Mouse (Mus musculus) thymus, adult 18-20 months (tissue): Measurements from ENCODE around the gene Atp2c1.
A peak's percentile ranks its signal among the peaks of the same experiment; 100 is the strongest.

Experiments
- DNase-seq, 2 experiments: peaks; one replicate each; pipeline ENCODE4 v3.0.0; 2022; ENCODE audit warnings: mixed read lengths in 2 of 2

Atp2c1 gene

GRCm38 (mm10) chr9:105527219-105527618 lies at the start of gene Atp2c1:
Gene Atp2c1, minus strand, starts transcription at chr9:105527319.
- no peak for DNase-seq

- no peak for DNase-seq
Observed at GRCm38 (mm10) chr9:105557452-105557851, 30.3 kb upstream of the Atp2c1 start.

- no peak for DNase-seq
Observed at GRCm38 (mm10) chr9:105556141-105556735, 29.1 kb upstream of the Atp2c1 start.

DNA sequence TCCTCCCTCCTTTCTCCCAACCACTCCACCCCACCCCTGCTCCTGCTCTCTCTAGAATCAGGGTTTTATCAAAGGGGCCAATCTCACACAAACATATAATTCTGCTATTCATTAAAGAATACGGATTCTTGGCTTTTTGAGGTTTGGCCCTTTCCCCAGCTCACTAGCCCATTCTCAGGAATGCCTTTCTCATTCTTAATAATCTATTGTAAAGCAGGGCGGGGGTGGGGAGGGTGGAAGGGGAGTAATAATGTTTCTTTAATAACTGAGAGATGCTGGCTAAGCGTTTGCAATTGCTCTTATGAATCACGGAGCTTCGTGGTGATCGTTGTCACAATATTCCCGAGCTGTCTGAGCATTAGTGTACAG lies 27.3 kb upstream of the Atp2c1 start:
- no peak for DNase-seq

GRCm38 (mm10) chr9:105553629-105554438 lies 26.7 kb upstream of the Atp2c1 start:
- no peak for DNase-seq

DNA sequence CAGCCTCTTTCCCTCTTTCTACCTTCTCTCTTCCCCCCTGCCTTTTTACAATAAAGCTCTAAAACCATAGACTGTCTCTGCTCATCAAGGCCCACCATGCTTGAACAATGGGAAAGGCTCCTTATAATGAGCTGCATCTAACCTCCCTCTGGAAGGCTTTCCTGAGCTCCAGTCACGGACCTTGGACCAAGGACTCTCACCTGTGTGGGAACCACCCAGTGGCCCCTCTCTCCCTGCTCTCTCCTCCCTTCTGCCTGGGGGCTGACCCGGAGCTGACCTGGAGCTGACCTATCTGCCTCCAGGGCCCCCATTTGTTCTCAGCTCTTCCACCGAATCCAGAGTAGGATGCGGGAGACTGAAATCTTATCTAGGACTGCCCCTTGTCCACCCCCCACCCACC lies 24.3 kb upstream of the Atp2c1 start:
- no peak for DNase-seq

DNA sequence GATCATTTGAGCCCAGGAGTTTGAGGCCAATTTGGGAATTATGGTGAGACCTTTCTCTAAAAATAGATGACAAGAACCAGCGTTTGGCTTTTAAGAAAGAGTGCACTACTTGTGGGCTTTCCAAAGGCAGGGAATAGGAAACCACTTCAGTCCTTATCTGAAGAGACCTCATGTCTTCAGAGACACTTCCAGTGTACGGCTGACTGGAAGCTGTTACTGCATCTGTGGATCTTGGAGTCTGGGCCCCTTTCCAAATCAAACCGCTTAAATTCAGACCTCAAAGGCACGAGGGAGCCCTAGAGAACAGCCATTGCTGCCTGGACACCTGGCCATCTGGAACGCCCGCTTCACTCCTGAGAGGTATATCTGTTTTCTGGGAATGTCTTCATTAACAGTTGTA lies 22.0 kb upstream of the Atp2c1 start:
- no peak for DNase-seq

DNA sequence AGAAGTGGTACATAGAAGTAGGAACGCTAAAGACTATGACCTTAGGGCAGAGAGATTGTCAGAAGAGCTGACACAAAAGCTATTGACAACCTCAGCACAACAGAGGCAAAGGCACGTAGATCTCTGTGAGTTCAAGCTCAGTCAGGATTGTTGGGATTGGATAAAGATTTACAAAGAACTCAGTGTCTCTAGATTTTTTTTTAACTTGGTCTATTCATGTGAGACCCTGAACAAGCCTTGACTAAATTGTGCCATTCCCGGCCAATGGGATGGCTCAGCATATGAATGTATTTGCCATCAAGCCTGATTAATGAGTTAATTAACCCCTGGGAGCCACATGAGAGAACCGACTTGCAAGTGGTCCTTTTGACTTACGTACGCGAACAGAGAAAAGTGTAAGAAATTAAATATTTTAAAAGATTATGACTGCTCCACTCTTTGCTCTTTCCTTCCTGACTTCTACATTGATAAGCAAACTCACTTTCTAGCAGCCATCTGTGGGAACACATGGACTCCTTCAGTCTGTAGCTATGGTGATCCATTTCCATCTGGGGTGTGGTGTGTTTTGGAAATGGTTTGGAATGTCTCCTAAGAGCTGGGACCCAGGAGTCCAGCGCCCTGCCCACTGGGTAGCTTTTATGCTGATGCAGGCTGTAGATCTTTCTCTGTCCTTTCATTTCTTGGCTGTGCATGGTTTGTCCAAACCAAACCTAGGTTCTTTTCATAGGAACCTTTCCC lies 17.1 kb upstream of the Atp2c1 start:
- no peak for DNase-seq

DNA sequence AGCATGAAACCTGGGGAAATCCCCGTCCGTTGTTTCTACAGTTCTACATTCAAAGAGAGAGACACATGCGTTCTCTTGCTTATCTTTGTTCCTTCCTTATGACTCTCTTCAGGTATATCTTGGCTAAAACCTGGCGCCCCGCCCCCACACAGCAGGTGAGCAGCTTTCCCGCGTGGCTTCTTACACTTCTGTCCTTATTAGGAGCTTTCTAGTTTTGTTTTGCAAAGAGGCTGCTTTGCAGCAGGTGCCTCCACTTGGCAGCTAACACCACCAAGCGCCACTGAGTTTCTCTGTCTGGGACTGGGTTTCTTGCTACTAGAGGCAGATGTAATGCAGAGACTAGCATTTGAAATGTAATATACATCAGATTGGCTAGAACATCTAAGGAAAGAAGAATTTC lies 10.4 kb upstream of the Atp2c1 start:
- no peak for DNase-seq

- DNase-seq, result no peak
Observed at GRCm38 (mm10) chr9:105536877-105537276, 9.8 kb upstream of the Atp2c1 start.

GRCm38 (mm10) chr9:105525355-105525754 lies 1.8 kb downstream of the Atp2c1 start:
- no peak for DNase-seq

- DNase-seq, result no peak
Observed at GRCm38 (mm10) chr9:105523038-105523437, 4.1 kb downstream of the Atp2c1 start.

GRCm38 (mm10) chr9:105522063-105522462 lies 5.1 kb downstream of the Atp2c1 start:
- no peak for DNase-seq

DNA sequence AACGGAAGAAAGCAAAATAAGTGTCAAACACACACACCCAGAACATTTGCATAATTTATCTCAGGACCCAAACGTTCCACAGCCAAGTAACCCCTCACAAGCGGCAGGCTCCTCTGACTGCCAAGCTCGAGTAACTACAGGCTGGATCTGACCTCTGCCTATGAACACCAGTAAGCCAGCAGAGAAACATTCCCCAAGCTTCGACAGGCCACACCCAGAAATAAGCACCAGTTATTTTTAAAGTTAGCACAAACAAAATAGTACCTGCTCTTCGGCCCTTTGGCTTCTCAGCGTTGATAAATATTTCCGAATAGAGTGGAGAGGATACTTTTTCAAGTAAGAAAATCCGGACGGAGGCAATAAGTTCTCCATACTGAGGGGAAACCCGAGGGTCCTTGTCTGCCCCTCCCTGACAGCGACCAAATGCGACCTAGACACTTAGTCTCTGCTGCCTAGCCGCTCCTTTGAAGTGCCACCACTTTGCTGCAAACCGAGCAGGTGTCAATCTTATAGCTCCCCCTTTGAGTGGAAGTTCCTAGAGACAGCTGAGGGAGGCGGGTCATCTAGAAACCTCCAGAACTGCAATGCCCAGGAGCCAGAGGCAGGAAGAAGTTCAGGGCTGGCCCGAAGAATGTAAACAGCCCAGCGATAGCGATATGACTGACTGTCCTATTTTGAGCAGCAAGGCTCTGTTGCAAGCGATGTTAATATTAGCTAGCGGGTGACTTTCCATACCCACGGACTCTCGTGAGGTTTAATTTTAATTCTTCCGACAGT lies 6.2 kb downstream of the Atp2c1 start:
- no peak for DNase-seq

- no peak for DNase-seq
Observed at GRCm38 (mm10) chr9:105519278-105519883, 7.7 kb downstream of the Atp2c1 start.

DNA sequence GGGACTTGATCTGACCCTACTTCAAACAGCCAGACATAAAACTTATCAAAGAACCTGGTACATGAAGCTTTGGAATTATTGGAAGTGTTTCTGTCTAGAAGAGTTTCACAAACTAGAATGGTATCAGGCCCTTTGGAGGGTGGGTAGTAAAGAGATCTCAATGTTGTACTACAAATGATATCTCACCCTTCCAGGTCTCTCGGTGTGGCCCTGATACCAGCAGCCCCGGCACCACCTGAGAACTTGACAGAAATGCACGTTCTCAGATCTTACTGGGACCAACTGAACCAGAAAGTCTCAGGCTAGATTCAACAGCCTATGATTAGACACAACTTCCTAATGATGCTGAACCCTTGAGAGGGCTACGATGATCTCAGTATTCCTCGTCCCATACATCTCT lies 23.4 kb downstream of the Atp2c1 start:
- no peak for DNase-seq

GRCm38 (mm10) chr9:105502389-105502788 lies 24.7 kb downstream of the Atp2c1 start:
- DNase-seq, result no peak

GRCm38 (mm10) chr9:105495316-105496174 lies 31.6 kb downstream of the Atp2c1 start:
- peak in 1 of 2 experiments; percentile 32 for DNase-seq

- peak; percentile 93 for DNase-seq
Observed at GRCm38 (mm10) chr9:105494553-105495315, 32.4 kb downstream of the Atp2c1 start.

GRCm38 (mm10) chr9:105492744-105493143 lies 34.4 kb downstream of the Atp2c1 start:
- DNase-seq, result no peak

DNA sequence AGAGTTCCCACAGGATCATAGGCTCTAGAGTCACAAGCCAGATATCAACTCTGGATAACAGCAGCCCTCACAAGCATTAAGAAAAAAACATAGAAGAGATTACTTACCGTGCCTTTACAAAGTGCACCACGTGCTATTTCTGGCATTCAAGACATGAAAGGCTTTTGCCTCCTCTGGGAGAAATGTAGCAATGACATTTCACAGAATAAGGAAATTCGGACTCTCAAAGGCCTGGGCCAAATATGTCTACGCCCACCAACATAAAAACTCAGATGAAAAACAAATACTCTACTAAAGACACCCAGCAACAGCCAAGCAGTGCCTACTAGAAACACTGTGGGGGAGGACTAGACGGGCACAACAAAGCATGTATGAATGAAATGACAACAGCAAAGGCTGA lies 38.8 kb downstream of the Atp2c1 start:
- no peak for DNase-seq
